Mouse (Mus musculus) gastrocnemius, postnatal 4 days (tissue): ENCODE data around the gene Gm2a. TPM values are rescaled to one million over a fixed set of nuclear protein-coding genes. Genes with fewer than 3 reads are reported as not detected.

Source experiments
- total RNA-seq, 2 experiments: library from RNA; stranded (reverse); gene quantifications; 2 replicates each; pipeline ENCODE4 v1.2.3; 2021

The Gm2a gene
- total RNA-seq, 2 experiments from 2014 or later: 15.4 to 15.8 TPM

Other genes starting within 250 kb of the Gm2a start
- gene Lyrm7, start 237.2 kb upstream of the Gm2a start, total RNA-seq: 10 to 100 TPM; 12.2 to 18.9 TPM
- gene Hint1, start 231.7 kb upstream of the Gm2a start, total RNA-seq: 100 to 1,000 TPM; 291 TPM
- gene Gpx3, start 195.7 kb upstream of the Gm2a start, total RNA-seq: 10 to 100 TPM; 26.2 to 33.7 TPM
- gene Tnip1, start 135.2 kb upstream of the Gm2a start, total RNA-seq: 10 to 100 TPM; 44.4 to 51.3 TPM
- gene Anxa6, start 64.7 kb upstream of the Gm2a start, total RNA-seq: 100 to 1,000 TPM; 466 to 474 TPM
- 10 to 100 TPM; 13.2 to 17.9 TPM for gene Ccdc69, start 20.0 kb upstream of the Gm2a start, total RNA-seq
- not detected for gene Slc36a3, start 53.6 kb downstream of the Gm2a start, total RNA-seq
- 1 to 10 TPM; 4.2 to 5.6 TPM for gene Slc36a2, start 87.0 kb downstream of the Gm2a start, total RNA-seq
- 10 to 100 TPM in 1 of 2 experiments, 1 to 10 TPM in 1; 9.6 to 11.1 TPM for gene Slc36a1, start 106.2 kb downstream of the Gm2a start, total RNA-seq
- under 1 TPM; 0.10 to 0.18 TPM for gene Fat2, start 238.4 kb downstream of the Gm2a start, total RNA-seq